Mouse (Mus musculus): Measurements from ENCODE around the gene Prickle2.

Gene Prickle2

GRCm38 (mm10) chr6:92667544-92667943 is 38.4 kb downstream of the Prickle2 start:
- no peak for DNase-seq (ENCODE audit: low spot score)

- DNase-seq (ENCODE audit: low spot score): no peak
These were observed 40.4 kb downstream of the Prickle2 start for GRCm38 (mm10) chr6:92665530-92665989.

GRCm38 (mm10) chr6:92663885-92664284 is 42.1 kb downstream of the Prickle2 start:
- no peak for DNase-seq (ENCODE audit: low spot score)

- no peak for DNase-seq (ENCODE audit: low spot score)
These were observed 42.5 kb downstream of the Prickle2 start for GRCm38 (mm10) chr6:92663433-92663832.

GRCm38 (mm10) chr6:92649063-92649462 is 56.9 kb downstream of the Prickle2 start:
- no peak for DNase-seq (ENCODE audit: low spot score)

GRCm38 (mm10) chr6:92648571-92648970 is 57.4 kb downstream of the Prickle2 start:
- no peak for DNase-seq (ENCODE audit: low spot score)

- no peak for DNase-seq (ENCODE audit: low spot score)
These were observed 63.0 kb downstream of the Prickle2 start for GRCm38 (mm10) chr6:92642929-92643328.

- no peak for DNase-seq (ENCODE audit: low spot score)
These were observed 64.0 kb downstream of the Prickle2 start for GRCm38 (mm10) chr6:92641956-92642355.

GRCm38 (mm10) chr6:92640896-92641295 is 65.1 kb downstream of the Prickle2 start:
- no peak for DNase-seq (ENCODE audit: low spot score)

- no peak for DNase-seq (ENCODE audit: low spot score)
These were observed 69.5 kb downstream of the Prickle2 start for GRCm38 (mm10) chr6:92636431-92636830.

- no peak for DNase-seq (ENCODE audit: low spot score)
These were observed 71.0 kb downstream of the Prickle2 start for GRCm38 (mm10) chr6:92634876-92635468.

GRCm38 (mm10) chr6:92630991-92631390 is 75.0 kb downstream of the Prickle2 start:
- no peak for DNase-seq (ENCODE audit: low spot score)

GRCm38 (mm10) chr6:92627711-92628110 is 78.2 kb downstream of the Prickle2 start:
- no peak for DNase-seq (ENCODE audit: low spot score)

- no peak for DNase-seq (ENCODE audit: low spot score)
These were observed 78.8 kb downstream of the Prickle2 start for GRCm38 (mm10) chr6:92627048-92627617.

- no peak for DNase-seq (ENCODE audit: low spot score)
These were observed 80.0 kb downstream of the Prickle2 start for GRCm38 (mm10) chr6:92625923-92626322.

- no peak for DNase-seq (ENCODE audit: low spot score)
These were observed 81.6 kb downstream of the Prickle2 start for GRCm38 (mm10) chr6:92624306-92624705.

GRCm38 (mm10) chr6:92617183-92617582 is 88.8 kb downstream of the Prickle2 start:
- DNase-seq (ENCODE audit: low spot score): no peak

GRCm38 (mm10) chr6:92614771-92615170 is 91.2 kb downstream of the Prickle2 start:
- DNase-seq (ENCODE audit: low spot score): no peak

- DNase-seq (ENCODE audit: low spot score): no peak
These were observed 93.7 kb downstream of the Prickle2 start for GRCm38 (mm10) chr6:92612151-92612769.

- no peak for DNase-seq (ENCODE audit: low spot score)
These were observed 96.2 kb downstream of the Prickle2 start for GRCm38 (mm10) chr6:92609682-92610235.

- DNase-seq (ENCODE audit: low spot score): no peak
These were observed 96.9 kb downstream of the Prickle2 start for GRCm38 (mm10) chr6:92609078-92609477.

- no peak for DNase-seq (ENCODE audit: low spot score)
These were observed 100.8 kb downstream of the Prickle2 start for GRCm38 (mm10) chr6:92605156-92605555.

GRCm38 (mm10) chr6:92596340-92596739 is 109.6 kb downstream of the Prickle2 start:
- no peak for DNase-seq (ENCODE audit: low spot score)

Data from c-Kit-positive CD71-positive TER-119-positive erythroid progenitor cells, embryonic 14.5 days (primary cell).